Mouse (Mus musculus) leukemia stem cell, adult 10-12 weeks (primary cell): ENCODE measurements around the gene Vwc2. TPM values are rescaled to one million over a fixed set of nuclear protein-coding genes. Genes with fewer than 3 reads are reported as not detected.

Experiments
- polyA plus RNA-seq: library from polyadenylated mRNA; stranded (reverse); fragments of >175 nt; gene quantifications from 2 replicates; pipeline ENCODE4 v1.2.3, GENCODE M21; 2012; ENCODE audit warnings: low replicate concordance

Vwc2 gene
- polyA plus RNA-seq, result not detected in 2 replicates

DNA sequence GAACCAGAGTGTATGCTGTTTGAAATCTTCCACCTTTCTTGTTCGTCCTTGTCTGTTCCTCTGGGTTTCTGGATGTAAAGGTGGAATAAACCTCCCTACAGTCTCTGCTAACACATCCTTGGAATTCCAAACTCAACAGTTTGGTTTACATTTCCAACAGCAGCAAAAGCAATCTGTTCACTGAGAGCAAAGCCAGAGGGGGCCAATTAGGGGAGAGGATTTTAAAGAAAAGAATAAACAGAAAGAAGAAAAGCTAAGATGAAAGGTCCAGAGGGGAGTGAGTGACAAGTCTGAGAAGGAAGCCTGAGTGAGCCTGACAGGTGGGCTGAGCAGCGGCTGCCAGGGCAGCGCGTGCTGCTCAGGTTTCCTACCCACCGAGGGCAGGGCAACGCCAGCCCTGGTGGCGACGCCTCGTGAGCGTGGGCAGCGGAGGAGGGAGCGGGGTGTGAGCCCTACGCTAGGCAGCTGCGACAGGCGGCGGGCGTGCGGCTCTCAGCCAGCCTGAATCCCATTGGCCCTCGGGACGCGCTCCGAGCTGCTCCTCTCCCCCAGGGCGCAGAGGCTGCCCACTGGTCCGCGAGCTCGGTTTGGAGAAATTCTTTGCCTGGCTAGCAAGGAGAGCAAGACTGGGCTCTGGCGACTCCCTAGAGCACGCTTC, at the start of gene Vwc2:
TSS of gene Vwc2 (plus strand) at position 648 of the 658 bp plus-strand sequence.

